Mouse (Mus musculus) cortical plate, adult 2 months (tissue): ENCODE data around the gene Senp3.

Experiments
- CTCF ChIP-seq: fragments of 200-500 bp; IDR thresholded peaks from 2 replicates; pipeline ENCODE4 v1.5.1; 2011; ENCODE audit warnings: mild to moderate bottlenecking, control low read depth, low read length; ENCODE audit not compliant: insufficient read depth; ENCODE audit errors: extremely low read depth
- POLR2A ChIP-seq: fragments of 200-500 bp; IDR thresholded peaks from 2 replicates; pipeline ENCODE4 v1.6.1; 2011; ENCODE audit warnings: mild to moderate bottlenecking, low read length, control low read depth; ENCODE audit not compliant: insufficient read depth; ENCODE audit errors: extremely low read depth

DNA sequence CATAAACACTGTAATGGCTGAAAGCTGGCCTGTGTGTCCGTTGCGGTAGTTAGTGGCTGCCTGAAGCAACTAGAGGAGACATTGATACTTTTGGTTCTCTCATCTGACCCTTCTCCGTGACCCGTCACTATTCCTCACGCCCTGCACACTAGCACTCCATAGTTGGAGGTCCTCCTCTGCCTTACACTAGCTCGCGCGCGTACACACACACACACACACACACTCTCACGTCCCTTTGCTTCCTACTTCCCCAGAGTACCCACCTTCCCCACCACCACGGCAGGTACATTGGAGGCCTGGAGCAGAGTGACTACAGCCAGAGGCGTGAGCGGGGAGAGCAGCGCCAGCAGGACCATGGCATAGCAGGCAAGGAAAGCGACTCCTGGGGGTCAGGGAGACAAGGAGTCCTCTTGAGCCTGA is 24.4 kb downstream of the Senp3 start:
- TF ChIP-seq POLR2A = no peak
- no peak for TF ChIP-seq CTCF
